Mouse (Mus musculus) CD4-positive, CD25-positive, alpha-beta regulatory T cell (primary cell): ENCODE measurements around the gene Col9a3. TPM values are rescaled to one million over a fixed set of nuclear protein-coding genes. Genes with fewer than 3 reads are reported as not detected.

Experiments
- polyA plus RNA-seq: library from polyadenylated mRNA; unstranded; fragments of 100-300 nt; shearing (Covaris generic); gene quantifications from one replicate; pipeline ENCODE4 v1.2.1, GENCODE M21; 2017

The Col9a3 gene
- polyA plus RNA-seq, result 1.6 TPM

GRCm38 (mm10) chr2:180597490-180597889 lies at the start of gene Col9a3:
Col9a3 (plus strand) TSS chr2:180597790.

DNA sequence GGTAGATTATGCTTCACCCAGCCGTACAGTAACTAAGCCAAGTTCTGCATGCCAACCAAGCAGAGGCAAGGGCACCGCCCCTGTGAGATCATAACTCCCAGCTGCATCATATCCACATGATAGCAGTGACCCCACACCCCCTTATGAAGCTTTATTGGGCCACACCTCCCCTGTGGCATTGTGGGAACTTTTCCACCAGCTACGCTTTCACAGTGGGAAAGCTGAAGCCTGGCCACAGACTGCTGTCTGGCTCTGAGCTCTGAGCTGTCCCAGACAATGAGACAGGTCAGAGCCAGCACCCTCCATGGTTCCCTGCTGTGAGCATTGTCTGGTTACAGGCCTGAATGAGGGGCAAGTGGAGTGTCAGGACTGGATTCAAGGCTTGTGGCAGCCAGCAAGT lies 16.6 kb upstream of the Col9a3 start, which contains the start of gene Mrgbp:
Gene Mrgbp, plus strand, starts transcription at position 303 of the 400 bp plus-strand sequence.

GRCm38 (mm10) chr2:180589123-180589831 lies 8.3 kb upstream of the Col9a3 start, which contains the start of gene Ogfr:
Ogfr (plus strand) TSS chr2:180589245.

GRCm38 (mm10) chr2:180642555-180643260 lies 45.1 kb downstream of the Col9a3 start, which contains the start of gene Tcfl5:
Tcfl5 (minus strand) TSS chr2:180642708.

Other genes with a start within 250 kb of the Col9a3 start
- 0.81 TPM for gene Slco4a1, start 141.5 kb upstream of the Col9a3 start, polyA plus RNA-seq
- not detected for gene Ntsr1, start 97.8 kb upstream of the Col9a3 start, polyA plus RNA-seq
- gene Mrgbp, start 16.5 kb upstream of the Col9a3 start, polyA plus RNA-seq, result 64.1 TPM
- 74.9 TPM for gene Ogfr, start 8.5 kb upstream of the Col9a3 start, polyA plus RNA-seq
- gene Tcfl5, start 44.9 kb downstream of the Col9a3 start, polyA plus RNA-seq, result 0.16 TPM
- gene Dido1, start 112.2 kb downstream of the Col9a3 start, polyA plus RNA-seq, result 54.7 TPM
- gene Gid8, start 112.3 kb downstream of the Col9a3 start, polyA plus RNA-seq, result 33.3 TPM
- 111 TPM for gene Slc17a9, start 127.5 kb downstream of the Col9a3 start, polyA plus RNA-seq
- not detected for gene Bhlhe23, start 179.1 kb downstream of the Col9a3 start, polyA plus RNA-seq